Mouse (Mus musculus): ENCODE data around the gene Olfr315. TPM values are rescaled to one million over a fixed set of nuclear protein-coding genes. Genes with fewer than 3 reads are reported as not detected.
"Not testable (repeated sequence)": the region's sequence is repeated elsewhere in the genome, so short reads cannot be mapped to it uniquely, and the experiment has no call there.

Gene Olfr315
- polyA plus RNA-seq (2015; fragmentation: Nextera tagmentation; extraction: Ambion mirVana), result not detected in 2 replicates

DNA sequence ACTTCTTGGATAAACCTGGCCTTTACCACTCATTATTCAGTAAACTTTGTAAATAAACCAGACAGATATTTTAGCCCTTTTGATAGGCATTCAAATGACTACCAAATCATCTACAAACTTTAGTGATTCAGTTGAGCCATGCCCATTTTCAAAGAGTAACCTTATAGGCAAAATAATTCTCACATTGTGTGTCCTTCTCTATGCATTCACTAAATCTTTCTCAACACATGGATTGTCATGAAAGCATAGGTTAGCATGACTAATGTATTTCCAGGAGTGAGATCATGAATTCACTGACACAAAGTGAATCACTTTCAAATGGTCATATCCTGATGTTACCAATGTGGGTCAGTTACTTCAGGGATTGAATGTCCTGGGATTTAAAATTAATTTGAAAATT, at the start of gene Olfr315:
Gene Olfr315 (plus strand): TSS at position 301 of the 400 bp plus-strand sequence.
- no peak within 1 kb of the TSS for H3K27ac ChIP-seq
- no peak within 1 kb of the TSS for H3K4me2 ChIP-seq
- H3K4me3 ChIP-seq, result no peak within 1 kb of the TSS
- no peak for ATAC-seq (replicated peaks)
- no peaks in the 10 kb centered on the region for H3K27me3 ChIP-seq (replicated peaks)
- no peaks in the 10 kb centered on the region for H3K36me3 ChIP-seq (replicated peaks)
- no peaks in the 10 kb centered on the region for H3K4me1 ChIP-seq
- H3K9me3 ChIP-seq, result no peaks in the 10 kb centered on the region
- no peak within 1 kb of the TSS for H3K9ac ChIP-seq

DNA sequence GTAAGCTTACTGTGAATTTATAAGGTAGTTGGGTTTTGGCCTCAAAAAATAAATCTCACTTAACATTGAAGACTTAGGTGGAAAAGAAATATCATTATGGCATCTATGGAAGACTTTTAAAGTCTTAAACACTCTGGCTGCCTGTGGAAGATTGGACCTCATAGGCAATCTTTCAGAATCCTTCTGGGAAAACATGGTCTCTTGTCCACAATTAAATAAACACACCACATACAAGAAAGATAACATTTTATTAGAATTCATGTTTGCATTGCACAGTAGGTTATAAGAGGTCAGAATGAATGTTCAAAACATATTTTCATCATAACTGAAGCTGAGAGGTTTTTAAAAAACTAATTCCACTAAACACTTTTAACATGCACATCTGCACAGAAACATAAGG, 49.1 kb upstream of the Olfr315 start, which contains the start of gene Olfr318:
Gene Olfr318 (minus strand): TSS at position 101 of the 400 bp plus-strand sequence.
- no peaks in the 10 kb centered on the region for H3K27me3 ChIP-seq (replicated peaks)
- no peaks in the 10 kb centered on the region for H3K36me3 ChIP-seq (replicated peaks)

DNA sequence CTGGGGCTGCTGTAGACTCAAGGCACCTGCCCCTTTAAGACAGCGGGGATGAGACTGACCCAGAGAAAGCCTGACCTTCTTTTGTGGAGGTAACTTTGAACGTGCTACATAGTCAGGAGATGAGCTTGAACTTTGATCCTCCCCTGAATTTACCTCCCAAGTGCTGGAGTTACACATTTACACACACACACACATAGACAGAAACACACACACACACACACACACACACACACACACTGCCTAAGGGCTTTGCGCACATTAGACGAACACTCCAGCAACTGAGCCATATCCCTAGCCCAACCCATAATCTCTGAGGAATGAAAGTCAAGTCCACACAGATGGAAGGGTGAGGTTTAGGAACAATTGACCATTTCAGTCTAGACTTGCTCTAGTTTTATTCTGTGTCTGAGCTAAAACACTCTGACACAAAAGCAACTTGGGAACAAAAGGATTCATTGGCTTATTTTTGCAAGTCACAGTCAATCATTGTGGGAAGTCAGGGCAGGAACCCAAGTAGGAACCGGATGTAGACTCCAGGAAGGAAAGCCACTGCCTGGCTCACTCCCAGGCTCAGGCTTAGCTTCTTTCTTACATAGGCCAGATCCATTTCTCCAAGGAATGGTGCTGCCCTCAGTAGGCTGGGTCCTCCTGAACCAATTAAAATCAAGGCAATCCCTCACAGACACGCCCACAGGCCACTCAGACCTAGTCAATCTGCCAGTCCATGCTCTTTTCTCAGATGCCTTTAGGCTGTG, 44.9 kb upstream of the Olfr315 start:
- WGBS, result 87% methylated on average over 6 of the region's 6 CpGs
- H3K9me3 ChIP-seq; H3K4me1 ChIP-seq; H3K36me3 ChIP-seq (replicated peaks); H3K4me2 ChIP-seq; H3K4me3 ChIP-seq; H3K27me3 ChIP-seq (replicated peaks); H3K9ac ChIP-seq; ATAC-seq (replicated peaks); H3K27ac ChIP-seq: not testable (repeated sequence)

More for the DNA sequence above, 49.1 kb upstream of the Olfr315 start, which contains the start of gene Olfr318:
- H3K4me1 ChIP-seq, result no peaks in the 10 kb centered on the region
- H3K4me2 ChIP-seq, result no peak within 1 kb of the TSS
- H3K9ac ChIP-seq, result no peak within 1 kb of the TSS
- H3K27ac ChIP-seq, result no peak within 1 kb of the TSS
- ATAC-seq (replicated peaks), result no peak
- no peak within 1 kb of the TSS for H3K4me3 ChIP-seq
- H3K9me3 ChIP-seq, result no peaks in the 10 kb centered on the region

DNA sequence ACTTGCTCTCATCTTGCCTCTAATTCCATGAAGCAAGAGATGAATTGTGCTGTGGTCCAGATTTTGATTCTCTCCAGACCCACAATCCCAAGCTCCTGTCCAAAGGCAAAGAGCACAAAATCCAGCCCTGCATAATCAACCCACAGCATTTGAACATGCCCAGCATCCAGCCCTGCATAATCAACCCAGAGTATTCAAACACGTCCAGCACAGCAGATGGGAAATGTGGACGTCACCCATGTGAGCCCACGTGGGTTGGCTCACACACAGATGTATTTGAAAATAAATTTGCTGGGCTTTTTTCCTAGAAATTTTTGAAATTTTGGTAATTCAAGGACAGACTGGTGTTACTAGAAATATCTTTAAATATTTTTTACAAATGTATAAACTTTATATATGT, 39.6 kb upstream of the Olfr315 start:
- Histone ChIP-seq H3K4me1 (no peaks in the 10 kb centered on the region), H3K9ac (no peak overlapping the region), H3K27ac (no peak overlapping the region), H3K36me3 (replicated peaks) (no peaks in the 10 kb centered on the region), H3K9me3 (no peaks in the 10 kb centered on the region), H3K27me3 (replicated peaks) (no peaks in the 10 kb centered on the region), H3K4me3 (no peak overlapping the region), H3K4me2 (no peak overlapping the region)
- 48% methylated on average over 3 of the region's 3 CpGs for WGBS
- no peak for ATAC-seq (replicated peaks)

DNA sequence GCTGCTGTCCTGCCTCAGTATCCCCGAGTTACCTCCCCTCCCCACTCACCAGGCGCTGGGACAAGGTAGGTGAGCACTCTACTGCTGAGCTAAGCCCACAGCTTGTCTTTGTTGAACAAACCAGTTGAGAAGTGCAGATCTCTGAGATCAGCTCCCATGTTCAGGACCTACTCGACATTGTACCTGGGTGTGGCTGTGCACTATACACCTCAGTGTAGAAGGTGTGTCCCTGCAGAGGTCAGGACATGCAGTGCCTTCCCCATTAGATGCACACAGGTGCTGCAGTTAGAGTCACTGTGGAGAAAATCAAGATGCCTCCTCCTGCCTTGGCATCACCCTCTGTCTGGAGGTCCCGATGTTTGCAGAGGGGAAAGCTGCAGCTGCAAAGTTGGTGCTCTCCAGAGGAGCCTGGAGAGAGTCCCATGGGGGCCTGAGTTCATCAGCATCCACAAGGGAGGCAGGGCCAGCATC, 34.2 kb upstream of the Olfr315 start, which contains the start of gene Olfr317:
Gene Olfr317 (minus strand): TSS at position 421 of the 471 bp plus-strand sequence.
- Histone ChIP-seq H3K36me3 (replicated peaks) (no peaks in the 10 kb centered on the region), H3K4me2 (no peak within 1 kb of the TSS), H3K9me3 (no peaks in the 10 kb centered on the region), H3K4me3 (no peak within 1 kb of the TSS), H3K27me3 (replicated peaks) (no peaks in the 10 kb centered on the region), H3K4me1 (no peaks in the 10 kb centered on the region), H3K27ac (no peak within 1 kb of the TSS), H3K9ac (no peak within 1 kb of the TSS)
- WGBS, result 68% methylated on average over 4 of the region's 4 CpGs
- ATAC-seq (replicated peaks), result no peak

DNA sequence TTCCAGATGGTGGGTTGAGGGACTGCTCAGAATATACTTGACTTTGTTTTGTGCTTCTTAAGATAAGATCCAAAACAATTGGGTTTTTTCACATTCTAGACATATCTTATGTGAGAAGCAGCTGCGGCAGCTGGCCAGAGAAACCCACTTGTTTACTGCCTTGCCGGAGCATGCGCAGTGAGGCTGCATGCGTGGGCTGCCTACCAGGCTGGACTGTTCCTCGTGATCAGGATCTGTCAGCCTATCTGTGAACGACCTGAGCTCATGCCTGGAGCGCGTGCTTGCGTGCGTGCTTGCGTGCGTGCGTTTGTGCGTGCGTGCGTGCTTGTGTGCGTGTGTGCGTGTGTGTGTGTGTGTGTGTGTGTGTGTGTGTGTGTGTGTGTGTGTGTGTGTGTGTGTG, 21.9 kb upstream of the Olfr315 start:
- H3K4me3 ChIP-seq; H3K4me2 ChIP-seq; H3K4me1 ChIP-seq; H3K27ac ChIP-seq; H3K36me3 ChIP-seq (replicated peaks); H3K27me3 ChIP-seq (replicated peaks); H3K9ac ChIP-seq; ATAC-seq (replicated peaks); H3K9me3 ChIP-seq: not testable (repeated sequence)
- 90% methylated on average over 18 of the region's 18 CpGs for WGBS

DNA sequence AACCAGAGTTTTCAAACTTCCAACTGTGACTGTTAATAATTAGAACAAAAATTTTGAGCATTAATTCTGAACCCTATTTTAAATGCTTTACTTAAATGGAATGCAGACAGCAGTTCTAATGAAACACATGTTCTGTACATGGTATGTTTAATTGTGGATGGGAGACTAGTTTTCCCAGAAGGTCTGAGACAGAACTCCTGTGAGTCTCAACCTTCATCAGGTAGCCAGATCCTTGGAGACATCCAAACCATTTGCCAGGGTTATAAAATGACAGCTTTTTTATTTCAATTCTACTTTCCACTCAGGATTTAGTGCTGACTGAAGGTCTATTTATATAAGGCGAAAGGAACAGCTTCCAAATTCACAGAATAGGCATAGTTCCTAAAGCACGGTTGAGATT, 20.6 kb upstream of the Olfr315 start, which contains the start of gene Olfr316:
Gene Olfr316 (plus strand): TSS at position 301 of the 400 bp plus-strand sequence.
- H3K27ac ChIP-seq, result no peak within 1 kb of the TSS
- ATAC-seq (replicated peaks), result no peak
- H3K4me3 ChIP-seq, result no peak within 1 kb of the TSS
- H3K4me1 ChIP-seq, result no peaks in the 10 kb centered on the region
- H3K36me3 ChIP-seq (replicated peaks), result no peaks in the 10 kb centered on the region
- H3K9me3 ChIP-seq, result no peaks in the 10 kb centered on the region
- H3K9ac ChIP-seq, result no peak within 1 kb of the TSS
- H3K27me3 ChIP-seq (replicated peaks), result no peaks in the 10 kb centered on the region
- WGBS, result 87% methylated on average over 2 of the region's 2 CpGs
- no peak within 1 kb of the TSS for H3K4me2 ChIP-seq

DNA sequence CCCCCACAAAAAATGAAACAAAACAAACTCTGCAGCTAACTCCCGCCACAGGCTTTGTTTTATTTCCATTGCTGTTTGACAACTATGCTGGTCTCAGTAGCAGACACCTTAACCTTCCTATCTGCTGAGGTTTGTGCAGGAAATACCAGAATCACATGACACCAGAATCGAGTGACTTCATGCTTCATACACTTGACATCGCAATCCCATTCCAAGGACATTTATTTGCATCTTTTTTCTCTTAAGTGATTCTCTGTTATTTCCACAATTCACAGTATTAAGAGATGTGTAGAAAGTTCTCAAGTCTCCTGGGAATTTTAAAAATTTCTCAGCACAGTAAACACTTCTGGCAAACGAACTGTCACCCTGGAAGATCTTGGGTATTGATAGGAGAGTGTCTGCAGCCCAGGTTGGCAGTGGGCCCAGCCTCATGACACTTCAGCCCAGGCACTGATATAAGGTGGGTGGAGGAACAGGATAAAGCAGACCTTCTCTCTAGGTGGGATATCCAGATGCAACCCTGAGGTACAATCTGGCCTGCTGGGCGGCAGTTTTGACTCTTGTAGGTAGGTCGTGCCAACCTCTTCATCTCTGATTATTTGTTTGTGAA, 9.6 kb downstream of the Olfr315 start, which contains the start of gene Olfr314:
Gene Olfr314 (plus strand): TSS at position 473 of the 610 bp plus-strand sequence.
- Histone ChIP-seq H3K27ac (no peak within 1 kb of the TSS), H3K4me1 (no peaks in the 10 kb centered on the region), H3K9ac (no peak within 1 kb of the TSS), H3K9me3 (no peaks in the 10 kb centered on the region), H3K36me3 (replicated peaks) (no peaks in the 10 kb centered on the region), H3K27me3 (replicated peaks) (no peaks in the 10 kb centered on the region), H3K4me3 (no peak within 1 kb of the TSS), H3K4me2 (no peak within 1 kb of the TSS)
- WGBS, result 85% methylated on average over 6 of the region's 6 CpGs
- ATAC-seq (replicated peaks), result no peak

DNA sequence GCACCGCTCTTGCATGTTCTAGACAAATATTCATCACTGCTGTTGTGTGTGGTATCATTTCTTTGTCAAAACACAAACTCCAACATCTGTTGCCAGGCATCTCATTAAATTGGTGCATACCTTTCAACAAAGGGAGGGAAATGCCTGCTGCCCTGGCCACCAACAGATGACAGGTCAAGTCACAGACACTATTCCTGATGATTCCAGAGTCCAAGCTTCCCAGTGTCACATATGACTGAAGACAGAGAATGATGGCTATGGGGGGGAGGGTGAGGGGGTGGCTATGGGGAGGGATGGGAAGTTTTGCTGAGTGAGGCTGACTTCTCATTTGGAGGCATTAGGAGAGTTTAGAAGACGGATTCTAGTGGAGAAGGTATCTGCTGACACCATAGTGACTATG, 11.2 kb downstream of the Olfr315 start:
- ATAC-seq (replicated peaks), result no peak
- H3K4me1 ChIP-seq, result peaks cover under 1% of the 10 kb centered on the region
- no peaks in the 10 kb centered on the region for H3K36me3 ChIP-seq (replicated peaks)
- H3K4me3 ChIP-seq, result no peak overlapping the region
- WGBS, result 88% methylated on average over 2 of the region's 2 CpGs
- no peak overlapping the region for H3K27ac ChIP-seq
- H3K27me3 ChIP-seq (replicated peaks), result no peaks in the 10 kb centered on the region
- no peak overlapping the region for H3K4me2 ChIP-seq
- H3K9ac ChIP-seq, result no peak overlapping the region
- no peaks in the 10 kb centered on the region for H3K9me3 ChIP-seq

DNA sequence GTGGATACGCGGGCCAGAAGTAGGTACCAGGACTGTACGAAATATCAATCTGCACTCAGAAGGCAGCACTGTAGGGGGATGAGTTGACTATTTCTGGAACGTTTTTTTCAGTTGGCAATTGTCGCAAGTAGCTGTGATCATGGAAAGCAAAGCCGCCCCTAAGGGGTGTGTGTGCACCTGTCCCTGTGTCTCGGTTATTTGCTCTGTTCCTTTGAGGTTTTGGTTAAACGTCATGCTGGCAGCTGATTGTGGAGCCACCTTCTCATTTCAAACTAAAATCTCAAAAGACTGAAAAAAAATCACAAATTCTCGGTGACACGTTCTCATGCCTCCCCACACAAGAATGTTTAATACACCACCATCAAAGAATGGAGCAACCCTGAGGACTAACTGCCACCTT, 14.7 kb downstream of the Olfr315 start:
- Histone ChIP-seq H3K27ac (no peak overlapping the region), H3K4me3 (no peak overlapping the region), H3K9me3 (no peaks in the 10 kb centered on the region), H3K4me1 (peaks cover 9% of the 10 kb centered on the region), H3K27me3 (replicated peaks) (no peaks in the 10 kb centered on the region), H3K36me3 (replicated peaks) (no peaks in the 10 kb centered on the region), H3K4me2 (no peak overlapping the region), H3K9ac (no peak overlapping the region)
- ATAC-seq (replicated peaks), result no peak
- 90% methylated on average over 10 of the region's 10 CpGs for WGBS

DNA sequence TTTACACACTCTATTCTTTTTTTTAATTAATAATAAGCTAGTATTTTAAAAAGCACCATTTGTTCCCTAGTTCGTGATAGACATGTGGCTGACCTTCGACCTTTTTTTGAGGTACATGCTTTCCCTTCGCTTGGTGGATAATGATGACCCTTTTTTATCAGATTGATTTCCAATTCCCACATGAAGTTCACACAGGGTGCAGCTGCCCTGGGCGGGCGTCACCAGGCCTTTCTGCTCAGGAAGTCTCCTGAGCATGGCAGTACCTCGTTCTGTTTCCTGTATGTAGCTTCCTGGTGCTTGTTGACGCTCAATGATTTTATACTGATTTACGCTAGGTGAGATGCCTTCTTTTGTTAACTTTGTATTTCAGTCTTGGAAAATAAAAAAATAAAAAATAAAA, 15.4 kb downstream of the Olfr315 start:
- H3K27ac ChIP-seq, result no peak overlapping the region
- no peak overlapping the region for H3K9ac ChIP-seq
- no peaks in the 10 kb centered on the region for H3K36me3 ChIP-seq (replicated peaks)
- no peaks in the 10 kb centered on the region for H3K9me3 ChIP-seq
- H3K4me3 ChIP-seq, result no peak overlapping the region
- ATAC-seq (replicated peaks), result no peak
- H3K27me3 ChIP-seq (replicated peaks), result no peaks in the 10 kb centered on the region
- peaks cover 9% of the 10 kb centered on the region for H3K4me1 ChIP-seq
- no peak overlapping the region for H3K4me2 ChIP-seq
- WGBS, result 85% methylated on average over 8 of the region's 8 CpGs

DNA sequence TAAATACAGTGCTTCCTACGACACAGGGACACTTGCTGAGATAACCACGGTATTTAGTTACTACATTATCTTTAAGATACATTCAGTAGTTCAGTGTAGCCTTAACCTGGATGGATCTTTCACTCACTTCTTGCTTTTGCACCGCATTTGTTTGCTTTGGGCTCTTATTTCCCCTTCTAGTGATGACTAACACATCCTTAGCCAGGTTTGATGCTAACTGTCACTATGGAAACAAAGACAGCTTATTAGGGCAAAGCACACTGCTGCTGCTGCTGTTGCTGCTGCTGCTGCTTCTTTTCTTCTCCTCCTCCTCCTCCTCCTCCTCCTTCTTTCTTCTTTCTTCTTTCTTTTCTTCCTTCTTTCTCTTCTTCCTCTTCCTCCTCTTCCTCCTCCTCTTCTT, 16.5 kb downstream of the Olfr315 start:
- Histone ChIP-seq H3K9me3 (no peaks in the 10 kb centered on the region), H3K4me1 (peaks cover 9% of the 10 kb centered on the region), H3K27ac (peak overlapping the region; percentile 41; the same call in 1 of the 2 replicates), H3K36me3 (replicated peaks) (no peaks in the 10 kb centered on the region), H3K27me3 (replicated peaks) (no peaks in the 10 kb centered on the region), H3K4me2 (no peak overlapping the region), H3K9ac (no peak overlapping the region), H3K4me3 (no peak overlapping the region)
- no peak for ATAC-seq (replicated peaks)
- 10% methylated on average over 3 of the region's 3 CpGs for WGBS
